Mouse (Mus musculus): ENCODE data around the gene Gm4881. TPM values are rescaled to one million over a fixed set of nuclear protein-coding genes. Genes with fewer than 3 reads are reported as not detected.

Gene Gm4881
- polyA plus RNA-seq, 1 experiment = not detected

DNA sequence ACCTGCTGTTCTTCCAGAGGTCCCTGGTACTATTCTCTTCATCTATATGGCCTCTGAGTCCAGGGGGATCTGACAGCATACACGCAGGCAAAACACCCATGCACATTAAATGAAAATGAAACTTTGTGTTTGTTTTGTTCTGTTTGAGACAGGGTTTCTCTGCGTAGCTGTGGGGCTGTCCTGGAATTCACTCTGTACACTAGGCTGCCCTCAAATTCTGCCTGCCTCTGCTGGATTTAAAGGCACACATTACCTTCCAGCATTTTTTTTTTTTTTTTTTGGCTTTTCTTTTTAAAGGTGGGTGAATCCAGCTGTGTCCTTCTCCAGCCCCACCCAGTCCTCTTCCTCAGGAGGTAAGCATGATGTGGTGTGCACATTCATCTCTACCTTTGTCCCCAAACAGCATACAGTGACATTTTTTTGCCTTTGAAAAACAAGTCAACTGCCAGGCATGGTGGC, 52.1 kb downstream of the Gm4881 start:
- no peak overlapping the region for H3K4me3 ChIP-seq (ENCODE audit: insufficient read depth, poor library complexity, severe bottlenecking)
- TF ChIP-seq CEBPB (IDR thresholded peaks at IDR 0.05; ENCODE audit: low read depth) (no peak), MAX (IDR thresholded peaks at IDR 0.05) (no peak), MYOD1 (IDR thresholded peaks at IDR 0.05; ENCODE audit: control insufficient read depth, insufficient read length, low read depth) (no peak), MYOG (IDR thresholded peaks at IDR 0.05; ENCODE audit: control insufficient read depth, extremely low read depth, insufficient read length) (no peak), FOSL1 (IDR thresholded peaks at IDR 0.05; ENCODE audit: insufficient read depth, low read length, poor library complexity, severe bottlenecking) (no peak), USF1 (IDR thresholded peaks at IDR 0.05; ENCODE audit: low read depth) (no peak), CTCF (IDR thresholded peaks at IDR 0.05; ENCODE audit: control insufficient read depth, insufficient read depth, insufficient read length) (no peak)
- H3K79me3 ChIP-seq (ENCODE audit: low read depth) = peaks cover 13% of the 10 kb centered on the region
- H3K79me2 ChIP-seq (ENCODE audit: control insufficient read depth, insufficient read depth) = peaks cover 22% of the 10 kb centered on the region
- no peak overlapping the region for H3ac ChIP-seq (ENCODE audit: control insufficient read depth, insufficient read length, low read depth)
- H3K36me3 ChIP-seq (ENCODE audit: control insufficient read depth, insufficient read depth) = peaks cover 41% of the 10 kb centered on the region
- H3K27me3 ChIP-seq (ENCODE audit: control insufficient read depth, insufficient read depth, insufficient read length) = no peaks in the 10 kb centered on the region

DNA sequence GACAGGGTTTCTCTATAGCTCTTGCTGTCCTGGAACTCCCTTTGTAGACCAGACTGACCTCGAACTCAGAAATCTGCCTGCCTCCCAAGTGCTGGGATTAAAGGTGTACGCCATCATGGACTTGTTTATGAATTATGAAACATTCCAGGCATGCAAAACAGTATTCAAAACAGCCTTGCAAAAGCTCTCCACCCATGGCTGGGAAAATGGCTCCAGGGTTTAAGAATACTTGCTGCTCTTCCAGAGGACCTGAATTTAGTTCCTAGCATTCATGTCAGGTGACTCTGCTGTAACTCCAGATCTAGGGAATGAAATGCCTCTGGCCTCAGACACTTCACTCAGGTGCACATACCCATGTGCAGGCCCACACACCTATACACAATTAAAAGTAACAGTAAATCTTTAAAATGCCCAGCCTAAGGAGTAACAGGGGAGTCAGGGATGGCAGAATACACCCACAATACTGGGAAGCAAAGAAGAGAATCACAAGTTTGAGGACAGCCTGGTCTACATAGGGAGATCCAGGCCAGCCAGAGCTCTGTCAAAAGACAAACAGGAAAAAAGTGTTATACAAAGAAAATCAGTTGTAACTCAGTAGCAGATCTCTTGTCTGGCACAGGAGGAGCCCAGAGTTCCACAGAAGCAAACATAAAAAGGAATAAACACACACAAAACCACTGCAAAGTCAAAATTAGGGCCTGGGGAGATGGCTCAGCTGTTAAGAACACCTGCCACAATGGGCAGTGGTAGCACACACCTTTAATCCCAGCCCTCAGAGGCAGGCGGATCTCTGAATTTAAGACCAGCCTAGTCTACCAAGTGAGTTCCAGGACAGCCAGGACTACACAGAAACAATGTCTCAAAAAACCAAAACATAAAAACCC, 52.8 kb downstream of the Gm4881 start:
- H3K79me2 ChIP-seq (ENCODE audit: control insufficient read depth, insufficient read depth) = peaks cover 29% of the 10 kb centered on the region
- H3K79me3 ChIP-seq (ENCODE audit: low read depth) = peaks cover 19% of the 10 kb centered on the region
- H3ac ChIP-seq (ENCODE audit: control insufficient read depth, insufficient read length, low read depth) = no peak overlapping the region
- TF ChIP-seq CEBPB (IDR thresholded peaks at IDR 0.05; ENCODE audit: low read depth) (no peak), MYOG (IDR thresholded peaks at IDR 0.05; ENCODE audit: control insufficient read depth, extremely low read depth, insufficient read length) (no peak), MYOD1 (IDR thresholded peaks at IDR 0.05; ENCODE audit: control insufficient read depth, insufficient read length, low read depth) (no peak), MAX (IDR thresholded peaks at IDR 0.05) (no peak), USF1 (IDR thresholded peaks at IDR 0.05; ENCODE audit: low read depth) (no peak), FOSL1 (IDR thresholded peaks at IDR 0.05; ENCODE audit: insufficient read depth, low read length, poor library complexity, severe bottlenecking) (no peak), CTCF (IDR thresholded peaks at IDR 0.05; ENCODE audit: control insufficient read depth, insufficient read depth, insufficient read length) (no peak)
- H3K27me3 ChIP-seq (ENCODE audit: control insufficient read depth, insufficient read depth, insufficient read length) = no peaks in the 10 kb centered on the region
- peaks cover 47% of the 10 kb centered on the region for H3K36me3 ChIP-seq (ENCODE audit: control insufficient read depth, insufficient read depth)
- no peak overlapping the region for H3K4me3 ChIP-seq (ENCODE audit: insufficient read depth, poor library complexity, severe bottlenecking)

DNA sequence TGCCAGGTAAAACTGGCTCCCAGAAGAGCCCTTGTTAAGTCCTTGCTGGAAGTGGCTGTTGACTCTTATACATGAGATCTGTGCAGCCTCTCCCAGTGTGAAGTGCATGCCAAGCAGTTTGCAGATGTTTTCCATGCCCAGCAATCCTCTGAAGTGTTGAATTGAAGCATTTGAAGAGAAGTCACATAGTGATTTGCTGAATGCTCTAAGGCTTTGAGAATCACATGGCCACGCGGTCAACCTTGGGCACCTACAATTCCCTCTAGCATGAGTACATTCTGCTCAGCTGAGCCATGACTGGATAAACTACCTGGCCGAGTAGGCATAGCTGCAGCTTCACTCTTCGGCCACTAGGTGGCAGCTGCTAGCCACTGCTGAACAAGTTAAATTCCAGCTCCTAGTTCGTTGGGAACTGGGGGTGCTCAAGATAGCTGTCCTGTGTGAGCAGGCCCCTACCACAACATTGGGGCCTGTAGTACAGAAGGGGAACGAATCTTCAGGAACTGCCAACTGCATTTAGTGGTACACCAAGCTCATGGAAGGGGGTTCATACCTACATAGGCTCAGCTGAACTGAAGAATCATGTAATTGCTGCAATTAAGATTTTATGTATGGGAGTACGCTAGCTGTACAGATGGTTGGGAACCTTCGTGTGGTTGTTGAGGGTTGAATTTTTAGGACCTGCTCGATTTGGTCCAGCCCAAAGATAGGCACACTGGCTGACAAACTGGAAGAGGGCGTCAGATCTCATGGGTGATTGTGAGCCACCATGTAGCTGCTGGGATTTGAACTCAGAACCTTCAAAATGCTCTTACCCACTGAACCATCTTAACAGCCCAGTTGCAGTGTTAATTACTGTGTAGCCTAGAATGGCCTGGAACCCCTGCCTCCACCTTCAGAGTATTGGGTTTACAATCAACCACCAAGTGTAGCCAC, 53.7 kb downstream of the Gm4881 start:
- peaks cover 38% of the 10 kb centered on the region for H3K79me2 ChIP-seq (ENCODE audit: control insufficient read depth, insufficient read depth)
- TF ChIP-seq FOSL1 (IDR thresholded peaks at IDR 0.05; ENCODE audit: insufficient read depth, low read length, poor library complexity, severe bottlenecking) (no peak), CTCF (IDR thresholded peaks at IDR 0.05; ENCODE audit: control insufficient read depth, insufficient read depth, insufficient read length) (peak; percentile 89)
- H3ac ChIP-seq (ENCODE audit: control insufficient read depth, insufficient read length, low read depth) = no peak overlapping the region
- H3K79me3 ChIP-seq (ENCODE audit: low read depth) = peaks cover 29% of the 10 kb centered on the region
- H3K27me3 ChIP-seq (ENCODE audit: control insufficient read depth, insufficient read depth, insufficient read length) = no peaks in the 10 kb centered on the region
- peaks cover 57% of the 10 kb centered on the region for H3K36me3 ChIP-seq (ENCODE audit: control insufficient read depth, insufficient read depth)
- H3K4me3 ChIP-seq (ENCODE audit: insufficient read depth, poor library complexity, severe bottlenecking) = no peak overlapping the region

DNA sequence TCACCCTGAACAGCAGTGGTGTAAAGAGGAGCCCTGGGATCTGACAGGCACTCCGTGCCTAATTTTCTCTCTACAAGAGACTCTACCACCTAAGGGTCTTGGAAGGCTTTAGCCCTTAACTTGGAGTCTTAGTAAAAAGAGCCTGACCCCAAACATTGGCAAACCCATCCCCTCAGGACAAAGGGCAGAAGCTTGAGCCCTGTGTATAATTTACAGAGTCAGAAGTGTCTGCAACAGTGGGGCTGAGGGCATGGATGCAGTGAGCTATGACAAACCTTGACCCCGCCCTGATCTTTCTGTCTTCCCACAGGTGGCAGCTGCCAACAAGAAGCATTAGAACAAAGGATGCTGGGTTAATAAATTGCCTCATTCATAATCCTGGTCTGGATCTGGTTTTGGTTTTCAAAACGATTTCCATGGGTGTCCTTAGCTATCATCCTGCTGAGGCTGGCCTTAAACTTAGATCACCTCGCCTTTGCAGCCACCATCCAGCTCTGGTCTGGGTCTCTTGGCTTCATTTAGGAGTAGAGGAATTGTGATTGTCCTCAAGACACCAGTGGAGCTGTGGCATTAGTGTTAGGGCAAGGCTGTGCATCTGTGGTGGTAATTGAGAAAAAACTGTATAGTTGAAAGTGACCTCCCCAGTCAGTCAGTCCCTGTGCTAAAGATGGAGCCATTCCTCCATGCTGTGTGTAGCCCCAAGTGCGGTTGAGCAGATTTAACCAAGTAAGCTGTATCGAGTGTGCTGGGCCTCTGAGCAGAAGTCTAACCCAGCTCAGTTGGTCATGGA, 54.7 kb downstream of the Gm4881 start:
- Histone ChIP-seq H3K4me3 (ENCODE audit: insufficient read depth, poor library complexity, severe bottlenecking) (no peak overlapping the region), H3K79me2 (ENCODE audit: control insufficient read depth, insufficient read depth) (peaks cover 48% of the 10 kb centered on the region), H3K27me3 (ENCODE audit: control insufficient read depth, insufficient read depth, insufficient read length) (no peaks in the 10 kb centered on the region), H3K79me3 (ENCODE audit: low read depth) (peaks cover 38% of the 10 kb centered on the region), H3K36me3 (ENCODE audit: control insufficient read depth, insufficient read depth) (peaks cover 64% of the 10 kb centered on the region), H3ac (ENCODE audit: control insufficient read depth, insufficient read length, low read depth) (no peak overlapping the region)
- TF ChIP-seq USF1 (IDR thresholded peaks at IDR 0.05; ENCODE audit: low read depth) (no peak), MYOD1 (IDR thresholded peaks at IDR 0.05; ENCODE audit: control insufficient read depth, insufficient read length, low read depth) (no peak), FOSL1 (IDR thresholded peaks at IDR 0.05; ENCODE audit: insufficient read depth, low read length, poor library complexity, severe bottlenecking) (no peak), CTCF (IDR thresholded peaks at IDR 0.05; ENCODE audit: control insufficient read depth, insufficient read depth, insufficient read length) (no peak), CEBPB (IDR thresholded peaks at IDR 0.05; ENCODE audit: low read depth) (no peak), MAX (IDR thresholded peaks at IDR 0.05) (no peak), MYOG (IDR thresholded peaks at IDR 0.05; ENCODE audit: control insufficient read depth, extremely low read depth, insufficient read length) (no peak)

DNA sequence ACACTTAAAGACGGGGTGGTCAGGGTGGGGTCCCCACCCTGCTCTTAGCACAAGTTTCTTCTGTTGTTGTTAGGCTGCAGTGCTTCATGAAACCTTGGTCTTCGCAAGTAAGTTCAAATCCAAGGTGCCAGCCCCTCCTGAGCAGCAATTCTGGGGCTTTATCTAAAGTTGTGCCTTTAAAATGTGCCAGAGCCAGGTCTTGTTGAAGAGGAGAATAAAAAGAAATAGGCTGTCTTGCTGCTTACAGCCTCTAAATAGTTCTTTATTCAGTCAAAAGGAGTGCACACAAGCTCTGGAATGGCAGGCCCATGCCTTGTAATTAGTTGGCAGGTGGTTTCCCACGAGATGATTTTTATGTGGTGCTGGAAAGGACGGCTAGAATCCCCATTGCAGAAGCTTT, 57.2 kb downstream of the Gm4881 start:
- TF ChIP-seq MAX (IDR thresholded peaks at IDR 0.05) = no peak
- no peak for TF ChIP-seq FOSL1 (IDR thresholded peaks at IDR 0.05; ENCODE audit: insufficient read depth, low read length, poor library complexity, severe bottlenecking)
- TF ChIP-seq MYOD1 (IDR thresholded peaks at IDR 0.05; ENCODE audit: control insufficient read depth, insufficient read length, low read depth) = no peak
- no peak for TF ChIP-seq CTCF (IDR thresholded peaks at IDR 0.05; ENCODE audit: control insufficient read depth, insufficient read depth, insufficient read length)
- no peak for TF ChIP-seq MYOG (IDR thresholded peaks at IDR 0.05; ENCODE audit: control insufficient read depth, extremely low read depth, insufficient read length)
- no peak for TF ChIP-seq CEBPB (IDR thresholded peaks at IDR 0.05; ENCODE audit: low read depth)
- no peak for TF ChIP-seq USF1 (IDR thresholded peaks at IDR 0.05; ENCODE audit: low read depth)
- Histone ChIP-seq H3K79me2 (ENCODE audit: control insufficient read depth, insufficient read depth) (peaks cover 50% of the 10 kb centered on the region), H3K79me3 (ENCODE audit: low read depth) (peaks cover 38% of the 10 kb centered on the region), H3K27me3 (ENCODE audit: control insufficient read depth, insufficient read depth, insufficient read length) (no peaks in the 10 kb centered on the region), H3K4me3 (ENCODE audit: insufficient read depth, poor library complexity, severe bottlenecking) (peak overlapping the region; percentile 93), H3K36me3 (ENCODE audit: control insufficient read depth, insufficient read depth) (peaks cover 64% of the 10 kb centered on the region), H3ac (ENCODE audit: control insufficient read depth, insufficient read length, low read depth) (peak overlapping the region; percentile 65)
